Mouse (Mus musculus) layer of hippocampus, adult 9-10 months (tissue): Measurements from ENCODE around the gene Eya2.

Experiments used
- DNase-seq: peaks from one replicate; pipeline ENCODE4 v3.0.0; 2022; ENCODE audit warnings: low spot score

Eya2 gene

DNA sequence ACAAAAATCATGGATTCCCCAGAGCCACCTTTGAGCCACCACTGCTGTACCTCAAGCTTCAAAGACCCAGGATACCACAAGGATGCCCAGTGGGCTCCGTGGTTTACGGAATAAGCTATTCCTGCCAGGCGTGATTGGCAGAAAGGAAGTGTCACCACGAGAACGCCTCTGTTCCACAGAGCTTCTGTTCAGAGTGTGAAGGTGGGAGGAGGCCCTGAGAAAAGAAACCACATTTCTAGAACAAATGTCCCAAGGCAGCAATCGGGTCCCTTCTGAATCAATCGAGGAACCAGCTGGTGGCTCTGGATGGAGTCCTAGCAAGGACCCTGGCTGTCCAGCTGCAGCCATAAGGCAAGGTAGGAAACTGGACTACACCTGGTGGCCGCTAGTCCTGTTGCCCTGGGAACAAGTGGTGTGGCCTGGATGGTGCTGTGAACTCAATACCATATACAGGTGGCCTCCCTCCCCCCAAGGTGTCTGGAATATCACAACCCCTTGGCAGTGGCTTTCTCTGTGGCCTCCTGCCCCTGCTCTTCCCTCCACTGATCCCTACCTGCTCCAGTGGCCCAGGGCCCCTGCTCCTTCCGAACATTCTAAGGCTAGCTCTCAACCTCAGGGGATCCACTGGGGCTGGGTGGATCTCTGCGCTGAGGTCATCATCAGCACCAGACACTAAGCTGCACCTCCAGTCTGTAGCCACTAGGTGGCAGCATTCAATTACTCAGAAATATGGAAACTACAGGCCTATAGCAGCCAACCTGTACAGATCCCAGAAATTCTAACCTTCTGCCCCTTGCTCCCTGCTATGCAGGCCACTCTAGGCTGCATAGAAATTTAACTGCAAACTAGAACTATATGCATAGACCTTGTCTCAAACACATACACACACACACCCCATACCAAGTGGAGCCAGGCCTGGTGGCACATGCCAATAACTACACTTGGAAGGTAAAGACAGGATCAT, 224.4 kb downstream of the Eya2 start:
- peak; percentile 88 for DNase-seq

DNA sequence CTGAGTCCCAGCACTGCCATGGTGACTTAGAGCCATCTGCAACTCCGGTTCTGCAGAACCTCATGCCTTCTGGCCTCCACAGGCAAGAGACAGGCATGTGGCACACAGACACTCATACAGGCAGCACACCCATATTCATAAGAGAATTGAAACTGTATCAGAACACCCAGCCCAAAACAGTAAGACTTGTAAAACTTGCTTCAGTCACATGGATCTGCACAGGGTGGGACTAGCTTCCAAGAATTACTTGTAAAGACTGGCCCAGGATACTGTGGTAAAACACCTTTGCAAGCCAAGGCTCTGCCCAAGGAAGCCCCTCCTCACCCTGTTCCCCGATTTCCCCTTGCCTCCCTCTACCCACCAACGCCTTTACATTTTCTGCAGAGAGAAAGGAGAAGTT, 225.2 kb downstream of the Eya2 start:
- DNase-seq, result no peak

GRCm38 (mm10) chr2:165820504-165821095, 225.8 kb downstream of the Eya2 start:
- DNase-seq, result no peak
